In genomic region chr4:47178261-47178961, GRCm38 (mm10) we compare ENCODE assay signal across 10 mouse cellular contexts. TPM values are rescaled to one million over a fixed set of nuclear protein-coding genes. Genes with fewer than 3 reads are reported as not detected.
DNase-seq lines count a peak whose midpoint lies in the region; ATAC-seq and TF ChIP-seq lines count a peak whose summit lies in the region.
"Had no signal": no experiment of that assay in that cellular context is flagged by ENCODE, and none has a peak within 500 bp of the region (broad histone marks: within the 10 kb centered on the region; RNA-seq: fewer than 3 reads in every experiment).

No protein-coding gene starts in this region.

- 0 out of 2 replicates have a peak, but pooled peaks cover 5% of the 10 kb centered on the region for H3K27me3 ChIP-seq in heart, embryonic 12.5 days (replicated peaks)
- H3K27me3 ChIP-seq in midbrain, embryonic 11.5 days (ENCODE audit: control insufficient read depth, insufficient read depth, low read length), result no peaks in the 10 kb centered on the region
- H3K27me3 ChIP-seq in midbrain, embryonic 16.5 days (ENCODE audit: control insufficient read depth, insufficient read depth, low read depth, low read length), result no peaks in the 10 kb centered on the region
- no peaks in the 10 kb centered on the region for H3K27me3 ChIP-seq in heart, postnatal 0 days (ENCODE audit: control insufficient read depth, insufficient read depth, low read length)
- H3K27me3 ChIP-seq in midbrain, postnatal 0 days (ENCODE audit: insufficient read depth, low read length), result no peaks in the 10 kb centered on the region

- no peaks in the 10 kb centered on the region for H3K36me3 ChIP-seq in heart, embryonic 12.5 days
- no peaks in the 10 kb centered on the region for H3K36me3 ChIP-seq in midbrain, embryonic 11.5 days (ENCODE audit: control insufficient read depth, insufficient read depth, low read length)
- no peaks in the 10 kb centered on the region for H3K36me3 ChIP-seq in midbrain, embryonic 16.5 days (ENCODE audit: control insufficient read depth, insufficient read depth, low read length)
- H3K36me3 ChIP-seq in heart, postnatal 0 days (replicated peaks; ENCODE audit: control insufficient read depth, insufficient read depth, low read length), result no peaks in the 10 kb centered on the region
- H3K36me3 ChIP-seq in midbrain, postnatal 0 days (ENCODE audit: insufficient read depth, low read length), result no peaks in the 10 kb centered on the region

- peaks cover 8% of the 10 kb centered on the region for H3K4me1 ChIP-seq in heart, embryonic 12.5 days (replicated peaks)
- H3K4me1 ChIP-seq in midbrain, embryonic 11.5 days (ENCODE audit: control insufficient read depth, insufficient read depth, low read length), result no peaks in the 10 kb centered on the region
- H3K4me1 ChIP-seq in midbrain, embryonic 16.5 days (ENCODE audit: control insufficient read depth, insufficient read depth, low read length), result no peaks in the 10 kb centered on the region
- no peaks in the 10 kb centered on the region; the same call in 1 of the 2 replicates for H3K4me1 ChIP-seq in heart, postnatal 0 days (ENCODE audit: control insufficient read depth, insufficient read depth)
- H3K4me1 ChIP-seq in midbrain, postnatal 0 days (ENCODE audit: insufficient read depth, low read length), result no peaks in the 10 kb centered on the region

- no peak; the same call in 1 of the 2 replicates for TF ChIP-seq EP300 in heart, postnatal 0 days (IDR thresholded peaks at IDR 0.05; ENCODE audit: low read depth)

- WGBS in heart, embryonic 12.5 days, result 66% methylated on average over 8 of the region's 8 CpGs
- WGBS in midbrain, embryonic 11.5 days, result 67% methylated on average over 8 of the region's 8 CpGs
- WGBS in midbrain, embryonic 16.5 days, result 44% methylated on average over 8 of the region's 8 CpGs
- 69% methylated on average over 8 of the region's 8 CpGs for WGBS in heart, postnatal 0 days
- WGBS in midbrain, postnatal 0 days, result 60% methylated on average over 8 of the region's 8 CpGs

- intact Hi-C loops in left cerebral cortex, postnatal 36 days (cut with DNase I), result no loop called here

- H3K27ac ChIP-seq in heart, embryonic 12.5 days (ENCODE audit: poor library complexity, severe bottlenecking), result no peak overlapping the region
- H3K27ac ChIP-seq in midbrain, embryonic 11.5 days (ENCODE audit: low read depth, low read length), result no peak overlapping the region
- H3K27ac ChIP-seq in midbrain, embryonic 16.5 days (ENCODE audit: low read length), result no peak overlapping the region
- peak overlapping the region; percentile 38 for H3K27ac ChIP-seq in heart, postnatal 0 days (ENCODE audit: low read depth)
- H3K27ac ChIP-seq in midbrain, postnatal 0 days (ENCODE audit: low read depth, low read length), result no peak overlapping the region
- H3K27ac ChIP-seq: liver, embryonic 14.5 days had no signal

- no peaks in the 10 kb centered on the region for H3K9me3 ChIP-seq in heart, embryonic 12.5 days (replicated peaks)
- H3K9me3 ChIP-seq in midbrain, embryonic 11.5 days (ENCODE audit: control insufficient read depth, low read length), result no peaks in the 10 kb centered on the region
- no peaks in the 10 kb centered on the region for H3K9me3 ChIP-seq in midbrain, embryonic 16.5 days (replicated peaks; ENCODE audit: control insufficient read depth, low read length, poor library complexity, severe bottlenecking)
- H3K9me3 ChIP-seq in heart, postnatal 0 days (replicated peaks; ENCODE audit: control insufficient read depth, low read length), result no peaks in the 10 kb centered on the region
- no peaks in the 10 kb centered on the region for H3K9me3 ChIP-seq in midbrain, postnatal 0 days (ENCODE audit: low read length)

- peak; percentile 99 for DNase-seq in heart, adult 11 months
- DNase-seq in midbrain, embryonic 11.5 days (ENCODE audit: low spot score, missing footprints), result peak; percentile 70
- no peak for DNase-seq in heart, postnatal 0 days (ENCODE audit: low spot score)
- DNase-seq in midbrain, postnatal 0 days (ENCODE audit: low spot score), result peak; percentile 50
- DNase-seq in left cerebral cortex, adult 11 months (ENCODE audit: low spot score), result no peak
- no peak for DNase-seq in left cerebral cortex, postnatal 36 days (ENCODE audit: low spot score in 2 of 2)

- H3K9ac ChIP-seq in heart, embryonic 12.5 days, result no peak overlapping the region
- no peak overlapping the region for H3K9ac ChIP-seq in midbrain, embryonic 11.5 days (ENCODE audit: low read length)
- H3K9ac ChIP-seq in midbrain, embryonic 16.5 days (ENCODE audit: low read depth, low read length), result no peak overlapping the region
- no peak overlapping the region for H3K9ac ChIP-seq in heart, postnatal 0 days (replicated peaks; ENCODE audit: low read depth, low read length)
- no peak overlapping the region for H3K9ac ChIP-seq in midbrain, postnatal 0 days (replicated peaks; ENCODE audit: low read length, poor library complexity, severe bottlenecking)
- H3K9ac ChIP-seq: liver, embryonic 14.5 days had no signal

- no peak overlapping the region for H3K4me2 ChIP-seq in heart, embryonic 12.5 days
- no peak overlapping the region for H3K4me2 ChIP-seq in midbrain, embryonic 11.5 days
- H3K4me2 ChIP-seq in midbrain, embryonic 16.5 days (ENCODE audit: low read length), result no peak overlapping the region
- H3K4me2 ChIP-seq in heart, postnatal 0 days (ENCODE audit: low read depth, low read length), result no peak overlapping the region
- no peak overlapping the region for H3K4me2 ChIP-seq in midbrain, postnatal 0 days (ENCODE audit: low read depth, low read length, poor library complexity, severe bottlenecking)

- H3K4me3 ChIP-seq in heart, embryonic 12.5 days, result no peak overlapping the region
- H3K4me3 ChIP-seq in midbrain, embryonic 11.5 days (ENCODE audit: low read depth, low read length), result no peak overlapping the region
- H3K4me3 ChIP-seq in midbrain, embryonic 16.5 days (ENCODE audit: low read depth, low read length), result no peak overlapping the region
- no peak overlapping the region for H3K4me3 ChIP-seq in heart, postnatal 0 days (ENCODE audit: low read depth, low read length)
- H3K4me3 ChIP-seq in midbrain, postnatal 0 days (ENCODE audit: low read depth, low read length), result no peak overlapping the region
- H3K4me3 ChIP-seq: erythroblast, embryonic 14.5 days had no signal

- ATAC-seq in heart, embryonic 12.5 days (ENCODE audit: insufficient number of reproducible peaks, low FRiP score), result no peak
- ATAC-seq in midbrain, embryonic 11.5 days (ENCODE audit: low FRiP score), result no peak
- ATAC-seq in midbrain, embryonic 16.5 days, result no peak
- ATAC-seq in heart, postnatal 0 days (ENCODE audit: insufficient read depth, low read depth), result peak; percentile 54
- ATAC-seq in midbrain, postnatal 0 days (ENCODE audit: low FRiP score), result no peak

- TF ChIP-seq CTCF in heart, postnatal 0 days (IDR thresholded peaks at IDR 0.05; ENCODE audit: low read depth), result no peak
- TF ChIP-seq CTCF in midbrain, postnatal 0 days (IDR thresholded peaks at IDR 0.05), result no peak

RNA-seq across cellular contexts. Expression of gene Col15a1, which starts 29.6 kb away (rescaled TPM):
- polyA plus RNA-seq in heart, embryonic 12.5 days (2016; fragmentation: Nextera tagmentation; extraction: Ambion mirVana), result 2.2 and 2.4 TPM in 2 replicates
- 2.9 TPM in 2 replicates for polyA plus RNA-seq in midbrain, embryonic 11.5 days (2014; fragmentation: Nextera tagmentation; extraction: Ambion mirVana)
- polyA plus RNA-seq in midbrain, embryonic 16.5 days (2015; fragmentation: Nextera tagmentation; extraction: Ambion mirVana), result 3.4 and 5.3 TPM in 2 replicates
- total RNA-seq in heart, postnatal 0 days (2014; rRNA removed; ENCODE audit: low replicate concordance), result 37.6 and 40.7 TPM in 2 replicates
- 19.9 and 20.1 TPM in 2 replicates for polyA plus RNA-seq in heart, postnatal 0 days (2015; fragmentation: Nextera tagmentation; extraction: Ambion mirVana)
- total RNA-seq in midbrain, postnatal 0 days (2014; rRNA removed), result 8.2 and 20.2 TPM in 2 replicates
- polyA plus RNA-seq in midbrain, postnatal 0 days (2015; fragmentation: Nextera tagmentation; extraction: Ambion mirVana), result 3.8 and 5.3 TPM in 2 replicates
- total RNA-seq in left cerebral cortex, postnatal 36 days (2021), result 1 to 10 TPM; 5.7 to 8.3 TPM
- polyA plus RNA-seq: erythroblast, embryonic 14.5 days had no signal

Comparison
In these comparisons a context has a peak if more than half of its experiments do, and no peak if none do; other contexts are left out.
1. DNase-seq: peak in heart, adult 11 months (single experiment), midbrain, embryonic 11.5 days (single experiment) and midbrain, postnatal 0 days (single experiment); none in heart, postnatal 0 days (single experiment), left cerebral cortex, adult 11 months (single experiment) and left cerebral cortex, postnatal 36 days (0 of 2).